Mouse (Mus musculus) heart, postnatal 0 days (tissue): ENCODE measurements around the gene Ppargc1a.

Experiments
- CTCF ChIP-seq: IDR thresholded peaks from 2 replicates; pipeline ENCODE4 v1.5.1; 2016; ENCODE audit warnings: antibody characterized with exemption, control low read depth, low read depth
- EP300 ChIP-seq: IDR thresholded peaks from 2 replicates; pipeline ENCODE4 v1.6.1; 2016; ENCODE audit warnings: antibody characterized with exemption, low read depth

DNA sequence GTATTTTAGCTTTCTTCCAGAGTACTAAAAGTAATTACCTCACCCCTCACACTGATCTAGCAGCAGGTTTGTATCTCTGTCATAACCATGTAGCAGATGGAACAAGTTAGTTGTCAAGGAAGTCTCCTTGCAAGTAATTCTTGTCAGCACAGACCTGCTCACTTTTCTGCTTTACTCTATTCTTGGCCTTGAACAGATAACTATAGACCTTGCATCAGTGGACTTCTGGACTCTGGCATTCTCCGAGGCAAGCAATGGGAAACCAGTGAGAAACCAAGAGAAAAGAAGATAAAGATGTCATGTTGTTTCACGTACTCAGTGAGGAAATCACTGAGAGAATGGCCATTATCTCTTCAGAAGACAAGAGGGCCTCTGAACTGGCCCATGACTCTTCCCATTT, 152.1 kb downstream of the Ppargc1a start:
- no peak for TF ChIP-seq CTCF
- TF ChIP-seq EP300, result no peak
